Mouse (Mus musculus) cerebellum, postnatal 25 days (tissue): ENCODE results near the gene Ak7.

Experiments
- DNase-seq, 2 experiments: peaks; one replicate each; pipeline ENCODE4 v3.0.0; 2021; ENCODE audit warnings: mixed read lengths in 2 of 2

Ak7 gene

GRCm38 (mm10) chr12:105789885-105790284 is 84.1 kb downstream of the Ak7 start:
- DNase-seq: no peak

GRCm38 (mm10) chr12:105794896-105795295 is 89.1 kb downstream of the Ak7 start:
- DNase-seq: no peak

GRCm38 (mm10) chr12:105798001-105798400 is 92.2 kb downstream of the Ak7 start:
- DNase-seq: no peak

- no peak for DNase-seq
Observed at GRCm38 (mm10) chr12:105805790-105806189, 100.0 kb downstream of the Ak7 start.

- no peak for DNase-seq
Observed at GRCm38 (mm10) chr12:105806205-105806604, 100.4 kb downstream of the Ak7 start.

DNA sequence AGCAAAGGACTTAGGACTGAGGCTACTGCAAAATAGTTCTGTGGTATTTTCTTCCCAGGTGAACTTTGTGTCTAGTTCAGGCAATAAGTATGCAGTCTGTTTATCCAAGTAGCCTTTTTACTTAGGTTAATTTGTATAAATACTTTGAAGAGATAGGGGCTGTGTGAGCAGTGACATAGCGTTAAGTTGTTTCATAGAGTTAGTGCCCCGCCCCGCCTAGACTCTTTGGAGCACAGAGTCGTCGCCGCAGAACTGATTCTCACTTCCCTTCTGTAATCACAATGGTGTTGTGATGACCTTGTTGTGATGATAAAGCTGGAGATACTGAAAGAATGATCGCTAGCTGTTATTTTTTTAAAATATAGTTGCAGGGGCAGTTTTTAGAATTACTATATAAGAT is 101.6 kb downstream of the Ak7 start:
- no peak for DNase-seq

DNA sequence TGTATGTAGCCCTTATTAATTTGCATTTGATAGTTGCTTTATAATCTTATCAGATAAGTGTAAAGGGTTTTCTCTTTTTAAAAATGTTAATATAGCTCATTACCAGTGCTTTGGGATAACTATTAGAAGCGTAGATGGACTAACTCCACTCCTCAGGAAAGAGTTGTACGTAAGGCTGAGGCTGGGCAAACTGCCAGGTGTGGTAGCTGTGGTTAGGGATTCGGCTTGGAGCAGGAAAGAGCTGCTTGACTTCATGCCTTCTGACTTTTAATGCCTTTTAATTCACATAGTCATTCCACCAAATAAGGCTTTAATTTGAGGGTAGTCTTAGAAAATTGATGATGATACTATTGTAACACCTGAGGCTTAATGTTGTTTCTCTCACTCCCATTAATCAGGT is 103.2 kb downstream of the Ak7 start:
- peak in 1 of 2 experiments; percentile 33 for DNase-seq

- DNase-seq: no peak
Observed at GRCm38 (mm10) chr12:105810608-105811007, 104.8 kb downstream of the Ak7 start.

DNA sequence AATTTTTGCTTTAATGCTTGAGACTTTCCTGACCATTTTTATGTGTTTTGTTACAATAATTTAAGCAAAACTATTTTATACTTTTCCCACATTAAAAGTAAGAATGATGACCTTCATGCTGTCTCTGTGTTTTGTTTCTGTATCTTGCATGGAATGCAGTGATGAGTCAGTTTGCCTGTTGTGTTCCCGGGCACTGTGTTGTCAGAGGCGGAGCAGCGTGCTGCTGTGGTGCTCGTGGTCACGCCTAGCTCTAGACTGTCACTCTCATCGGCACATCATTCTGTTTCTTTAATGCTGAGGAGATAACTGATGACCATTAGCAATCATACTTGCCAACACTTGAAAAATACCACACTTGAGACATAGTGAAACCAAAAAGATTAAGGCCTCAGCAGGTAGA is 108.2 kb downstream of the Ak7 start:
- DNase-seq: no peak

DNA sequence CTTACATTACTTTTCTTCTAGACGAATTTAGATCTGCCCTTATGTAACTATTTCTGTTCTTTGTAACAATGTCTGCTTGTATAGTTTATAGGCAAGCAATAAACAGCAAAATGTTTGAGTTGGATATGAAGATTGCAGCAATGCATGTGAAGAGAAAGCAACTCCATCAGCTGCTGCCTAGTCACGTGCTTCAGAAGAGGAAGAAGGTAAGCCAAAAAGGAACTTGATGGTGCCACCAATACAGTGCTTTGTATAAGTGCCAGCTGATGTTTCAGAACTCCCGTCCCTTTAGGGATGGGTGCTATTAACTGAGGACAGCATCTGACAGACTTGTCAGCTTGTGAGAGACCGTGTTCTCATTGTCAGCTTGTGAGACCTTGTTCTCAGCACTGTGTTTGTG is 117.7 kb downstream of the Ak7 start:
- no peak for DNase-seq

DNA sequence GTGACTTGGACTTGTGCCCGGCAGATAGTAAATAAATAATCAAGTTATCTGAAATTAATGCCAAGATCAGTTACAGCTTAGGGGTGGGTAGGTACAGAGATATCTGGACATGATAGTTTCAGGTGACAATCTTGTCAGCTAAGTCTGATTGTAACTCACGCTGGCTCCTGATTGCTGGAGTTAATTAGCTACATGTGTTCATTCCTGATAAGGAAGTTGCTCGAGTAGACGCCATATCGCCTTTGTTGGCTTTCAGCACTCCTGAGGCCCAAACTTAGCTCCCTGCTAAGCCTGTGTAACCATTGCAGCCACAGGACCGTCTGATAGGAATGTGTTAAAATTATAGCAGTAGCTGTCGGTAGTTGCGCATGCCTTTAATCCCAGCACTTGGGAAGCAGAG is 119.0 kb downstream of the Ak7 start:
- DNase-seq: no peak

DNA sequence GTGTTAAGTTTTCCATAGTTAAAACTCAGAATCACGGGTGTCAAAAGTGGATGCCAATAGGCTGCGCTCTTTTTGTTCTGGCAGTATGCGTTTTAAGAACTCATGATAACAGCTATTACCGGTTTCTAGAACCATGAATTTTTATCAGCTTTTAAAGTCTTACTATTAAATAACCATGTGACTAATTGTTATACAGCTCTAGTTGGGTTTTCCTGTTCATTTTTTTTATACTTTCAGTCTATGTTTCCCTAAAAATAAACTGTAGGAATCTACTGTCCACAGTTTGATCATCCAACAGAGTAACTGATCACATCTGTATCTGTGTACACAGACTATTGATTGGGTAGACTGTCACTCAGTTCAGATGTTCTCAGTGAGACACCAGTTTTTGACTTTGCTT is 119.5 kb downstream of the Ak7 start:
- no peak for DNase-seq
